Mouse (Mus musculus) naive thymus-derived CD4-positive, alpha-beta T cell, adult 2 months (primary cell): ENCODE data around the gene Crip3.

ENCODE experiments used
- DNase-seq: peaks from one replicate; pipeline ENCODE4 v3.0.0-alpha.2; 2011; ENCODE audit warnings: low read depth

Gene Crip3

DNA sequence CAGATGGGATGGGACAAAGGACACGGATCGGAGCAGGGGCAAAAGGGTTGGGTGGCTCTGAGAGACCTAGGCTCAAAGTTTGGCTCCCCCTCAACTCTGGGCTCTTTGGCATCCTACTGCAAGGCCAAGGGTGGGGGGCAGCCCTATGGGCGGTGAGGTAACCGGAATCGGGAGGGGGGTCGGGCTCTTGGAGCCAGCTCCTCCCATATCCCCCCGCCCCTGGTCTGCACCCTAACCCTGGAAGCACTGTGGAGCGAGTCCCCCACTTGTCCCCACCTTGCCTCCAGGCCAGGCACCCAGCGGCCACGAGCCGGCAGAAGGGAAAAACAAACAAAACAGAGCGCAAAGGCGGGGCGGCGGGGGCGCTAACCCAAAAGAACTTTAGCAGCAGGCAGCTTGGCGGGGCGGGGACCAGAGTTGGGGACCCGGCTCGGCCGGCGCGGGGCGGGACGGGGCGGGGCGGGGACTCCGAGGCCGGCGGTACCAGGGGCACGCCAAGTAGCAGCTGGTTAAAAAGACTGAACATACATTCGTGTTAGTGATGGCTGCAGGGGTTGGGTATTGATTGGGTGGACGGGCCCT lies 26.5 kb downstream of the Crip3 start:
- no peak for DNase-seq

DNA sequence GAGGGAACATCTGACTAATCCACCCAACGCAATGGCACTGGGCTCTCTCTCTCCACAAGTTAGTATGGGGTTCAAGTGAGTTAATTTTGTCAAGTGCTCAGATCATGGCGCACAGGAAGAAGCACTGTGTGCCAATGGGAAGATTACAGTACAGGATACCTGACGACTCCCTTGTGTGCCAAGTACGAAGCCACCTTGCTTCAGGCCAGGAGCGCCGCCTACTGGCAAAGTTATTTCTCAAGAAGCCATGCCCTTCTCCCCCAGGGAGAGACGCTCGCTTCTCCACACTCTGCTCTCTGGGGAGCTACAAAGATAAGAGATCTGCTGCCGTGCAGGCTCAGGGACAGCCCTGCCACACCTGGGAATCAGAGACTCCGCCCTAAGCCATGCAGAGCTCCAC lies 29.1 kb downstream of the Crip3 start:
- DNase-seq: peak; percentile 51

DNA sequence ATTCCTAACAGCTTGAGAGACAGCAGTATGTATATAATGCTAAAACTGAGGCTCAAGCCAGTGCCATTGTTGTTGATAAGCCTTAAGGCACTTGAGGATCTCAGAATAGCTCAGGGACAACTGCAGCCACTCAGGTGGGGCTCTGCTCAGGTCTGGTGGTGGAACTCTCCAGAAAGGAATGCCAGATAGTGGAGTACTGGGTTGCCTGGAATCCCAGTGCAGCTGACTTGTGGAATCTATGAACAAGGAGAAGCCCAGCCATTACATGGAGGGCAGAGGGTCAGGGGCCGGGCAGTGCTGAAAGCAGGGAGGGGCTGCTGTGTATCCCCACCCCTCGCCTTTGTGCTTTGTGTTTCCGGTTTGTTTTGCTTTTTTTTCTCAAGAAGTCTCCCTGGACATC lies 29.7 kb downstream of the Crip3 start:
- no peak for DNase-seq

DNA sequence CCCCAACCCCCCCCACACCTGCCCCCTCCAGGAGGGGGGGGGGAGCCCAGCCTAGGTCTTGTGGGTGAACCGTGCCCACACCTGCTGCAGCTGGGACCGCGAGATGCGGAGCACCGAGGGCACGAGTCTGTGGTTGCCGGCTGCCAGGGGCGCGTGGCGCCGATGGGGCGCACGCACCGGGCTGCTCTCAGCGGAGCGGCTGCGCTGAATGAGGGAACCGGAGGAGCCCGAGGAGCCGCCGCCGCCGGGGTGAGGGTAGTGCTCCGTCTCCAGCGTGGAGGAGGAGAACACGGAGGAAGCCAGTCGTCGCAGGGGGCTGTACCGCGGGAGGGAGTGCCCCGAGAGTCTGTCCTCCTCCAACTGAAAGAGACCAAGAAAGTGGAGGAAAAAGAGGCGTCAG lies 31.9 kb downstream of the Crip3 start:
- no peak for DNase-seq

DNA sequence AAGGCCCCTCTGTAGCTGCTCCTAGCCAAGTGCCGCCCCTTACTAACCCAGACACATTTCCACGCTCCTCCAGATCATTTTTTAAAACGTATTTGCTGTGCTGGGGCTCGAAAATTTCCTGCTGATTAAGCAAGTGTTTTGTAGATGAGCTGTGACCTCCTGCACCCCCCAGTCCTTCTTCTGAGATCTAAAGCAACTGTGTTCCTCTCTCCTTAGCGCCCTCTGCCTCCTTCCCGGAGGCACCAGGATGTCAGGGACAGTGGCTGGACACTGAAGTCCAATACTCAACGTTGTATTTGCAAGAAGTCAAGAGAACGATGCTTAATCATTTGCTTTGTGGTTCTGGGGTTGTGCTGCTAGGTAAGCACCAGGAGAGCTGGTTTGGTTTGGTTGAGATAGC lies 32.6 kb downstream of the Crip3 start:
- no peak for DNase-seq

DNA sequence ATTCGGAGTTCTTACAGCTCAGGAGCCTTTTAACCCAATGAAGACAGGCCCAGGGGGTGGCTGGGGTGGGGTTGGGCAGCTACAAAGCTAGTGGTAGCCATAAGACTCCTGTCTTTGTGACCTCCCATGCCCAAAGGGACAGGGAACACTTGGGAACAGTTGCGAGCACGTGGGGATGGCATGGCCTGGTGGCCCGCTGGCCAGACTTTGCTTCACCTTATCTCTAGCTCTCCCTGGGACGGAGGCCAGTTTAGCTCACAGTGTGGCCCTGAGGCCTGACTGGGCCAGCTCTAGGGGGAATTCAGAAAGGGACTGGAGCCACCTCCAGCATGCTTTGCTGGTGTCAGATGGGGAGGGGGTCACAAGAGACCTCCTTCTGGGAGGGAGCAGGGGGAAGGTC lies 33.5 kb downstream of the Crip3 start:
- DNase-seq: no peak

DNA sequence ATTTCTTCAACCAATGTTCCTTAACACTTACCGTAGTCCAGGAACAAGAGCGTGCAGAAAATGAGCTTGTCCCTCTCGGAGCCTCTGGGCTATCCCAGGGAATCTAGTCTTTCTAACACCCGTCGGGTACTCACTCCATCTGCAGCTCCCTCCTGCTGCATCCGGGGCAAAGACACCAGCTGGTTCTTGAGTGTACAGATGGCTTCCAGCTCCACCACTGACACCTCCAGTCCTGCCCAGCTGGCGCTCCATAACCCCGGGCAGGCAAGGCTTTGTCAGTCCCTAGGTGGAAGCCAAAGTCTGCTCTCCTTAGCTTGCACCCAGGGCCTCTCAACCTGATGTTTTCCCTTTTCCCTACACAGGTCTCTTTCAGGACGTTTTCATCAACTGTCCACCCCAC lies 39.1 kb downstream of the Crip3 start:
- DNase-seq: no peak

DNA sequence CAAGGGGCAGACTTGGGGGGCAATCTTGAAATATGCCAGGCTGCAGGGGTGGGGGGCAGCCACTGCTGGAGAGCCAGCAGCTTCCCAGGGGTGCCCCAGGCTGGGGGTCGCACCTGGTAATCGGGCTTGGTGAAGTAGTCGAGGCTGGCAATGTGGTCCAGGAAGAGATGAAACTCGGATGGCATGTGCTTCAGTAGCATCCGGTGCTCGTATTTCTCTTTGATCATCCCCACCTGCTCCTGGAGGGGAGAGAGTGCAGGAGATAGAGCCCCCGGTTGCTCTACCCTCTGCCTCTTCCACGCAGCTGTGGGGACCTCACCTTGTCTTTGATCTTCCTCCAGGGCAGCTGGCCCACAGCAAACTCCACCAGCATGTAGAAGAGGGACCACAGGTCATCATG lies 47.9 kb downstream of the Crip3 start:
- no peak for DNase-seq

DNA sequence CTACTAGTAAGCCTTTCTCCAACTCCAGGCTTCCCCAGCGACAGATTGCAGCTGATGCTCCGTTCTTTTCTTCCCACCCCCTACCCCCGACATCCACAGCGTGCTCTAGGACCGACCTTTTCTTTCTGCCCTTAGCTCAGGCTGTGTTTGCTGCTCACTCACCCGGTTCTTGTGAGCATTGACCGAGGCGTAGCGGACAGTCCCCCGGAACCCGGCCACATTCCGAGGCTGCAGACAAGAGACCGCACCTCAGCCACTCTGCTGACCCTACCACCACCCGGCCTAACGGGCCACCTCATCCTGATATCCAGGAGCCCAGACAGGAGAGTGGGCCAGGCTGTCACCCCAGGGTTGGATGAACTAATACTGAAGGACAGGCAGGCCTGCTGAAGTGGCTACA lies 48.6 kb downstream of the Crip3 start:
- DNase-seq: no peak
